Mouse (Mus musculus) thymus, postnatal 14 days (tissue): ENCODE results near the gene Ccnyl1.

Experiments used
- DNase-seq: peaks from one replicate; pipeline ENCODE4 v3.0.0; 2021

The Ccnyl1 gene

GRCm38 (mm10) chr1:64742741-64743408, 52.6 kb downstream of the Ccnyl1 start:
- no peak for DNase-seq

GRCm38 (mm10) chr1:64744616-64745015, 54.4 kb downstream of the Ccnyl1 start:
- no peak for DNase-seq

- DNase-seq: no peak
Measured at GRCm38 (mm10) chr1:64753109-64753508, 62.9 kb downstream of the Ccnyl1 start.

GRCm38 (mm10) chr1:64753668-64754067, 63.4 kb downstream of the Ccnyl1 start:
- DNase-seq: no peak

- DNase-seq: no peak
Measured at GRCm38 (mm10) chr1:64754658-64755057, 64.4 kb downstream of the Ccnyl1 start.

GRCm38 (mm10) chr1:64755971-64756639, 65.8 kb downstream of the Ccnyl1 start:
- DNase-seq: no peak

- no peak for DNase-seq
Measured at GRCm38 (mm10) chr1:64756640-64757030, 66.4 kb downstream of the Ccnyl1 start.

- no peak for DNase-seq
Measured at GRCm38 (mm10) chr1:64757254-64757653, 67.0 kb downstream of the Ccnyl1 start.

GRCm38 (mm10) chr1:64757766-64758165, 67.5 kb downstream of the Ccnyl1 start:
- DNase-seq: no peak

- DNase-seq: no peak
Measured at GRCm38 (mm10) chr1:64761646-64762045, 71.4 kb downstream of the Ccnyl1 start.

- no peak for DNase-seq
Measured at GRCm38 (mm10) chr1:64770169-64770568, 79.9 kb downstream of the Ccnyl1 start.

- no peak for DNase-seq
Measured at GRCm38 (mm10) chr1:64773305-64773704, 83.0 kb downstream of the Ccnyl1 start.
